In genomic region chr13:23430734-23431133, GRCm38 (mm10) we compare ENCODE assay signal across 8 mouse cellular contexts. TPM values are rescaled to one million over a fixed set of nuclear protein-coding genes. Genes with fewer than 3 reads are reported as not detected.
DNase-seq lines count a peak whose midpoint lies in the region; ATAC-seq and TF ChIP-seq lines count a peak whose summit lies in the region.

No protein-coding gene starts in this region.

- no peak for TF ChIP-seq POLR2A in testis, adult 2 months (IDR thresholded peaks at IDR 0.05; ENCODE audit: control insufficient read depth, low read depth, low read length)

- peak; percentile 66 to 74 for DNase-seq in CD8-positive naive resting alpha-beta T cell, adult 2 months (ENCODE audit: low read depth in 2 of 2, low spot score in 2 of 2)
- peak; percentile 77 for DNase-seq in forebrain, embryonic 10.5 days (ENCODE audit: extremely low spot score, low spot score)
- DNase-seq in kidney, postnatal 14 days, result peak; percentile 89
- peak; percentile 82 for DNase-seq in neural tube, embryonic 11.5 days (ENCODE audit: low spot score)

- peak; percentile 25; the same call in 1 of the 2 replicates for TF ChIP-seq CTCF in testis, adult 2 months (IDR thresholded peaks at IDR 0.05; ENCODE audit: control insufficient read depth, insufficient read depth, insufficient replicate concordance, low read depth, low read length)

- no peaks in the 10 kb centered on the region for H3K4me1 ChIP-seq in brown adipose tissue, adult 24 weeks (ENCODE audit: control insufficient read depth, insufficient read depth, insufficient read length, low read length)
- H3K4me1 ChIP-seq in forebrain, embryonic 10.5 days, result peaks cover 52% of the 10 kb centered on the region
- peaks cover 24% of the 10 kb centered on the region for H3K4me1 ChIP-seq in heart, embryonic 15.5 days (replicated peaks)
- peaks cover 62% of the 10 kb centered on the region for H3K4me1 ChIP-seq in liver, embryonic 15.5 days (replicated peaks)
- peaks cover 5% of the 10 kb centered on the region; the same call in 1 of the 2 replicates for H3K4me1 ChIP-seq in neural tube, embryonic 11.5 days (ENCODE audit: control insufficient read depth, insufficient read depth, low read length)
- peaks cover 2% of the 10 kb centered on the region; the same call in 1 of the 2 replicates for H3K4me1 ChIP-seq in testis, adult 2 months (ENCODE audit: control insufficient read depth, insufficient read depth, low read length)

- H3K27me3 ChIP-seq in forebrain, embryonic 10.5 days (ENCODE audit: poor library complexity, severe bottlenecking), result no peaks in the 10 kb centered on the region
- H3K27me3 ChIP-seq in heart, embryonic 15.5 days, result no peaks in the 10 kb centered on the region
- no peaks in the 10 kb centered on the region for H3K27me3 ChIP-seq in liver, embryonic 15.5 days
- no peaks in the 10 kb centered on the region for H3K27me3 ChIP-seq in neural tube, embryonic 11.5 days (ENCODE audit: control insufficient read depth, insufficient read depth, low read length)
- no peaks in the 10 kb centered on the region for H3K27me3 ChIP-seq in testis, adult 2 months (ENCODE audit: control insufficient read depth, insufficient read depth, low read length)

- no peaks in the 10 kb centered on the region for H3K9me3 ChIP-seq in forebrain, embryonic 10.5 days
- no peaks in the 10 kb centered on the region for H3K9me3 ChIP-seq in heart, embryonic 15.5 days (replicated peaks)
- no peaks in the 10 kb centered on the region for H3K9me3 ChIP-seq in liver, embryonic 15.5 days (replicated peaks)
- H3K9me3 ChIP-seq in neural tube, embryonic 11.5 days (ENCODE audit: control insufficient read depth, low read length), result no peaks in the 10 kb centered on the region

- peak overlapping the region; percentile 54 for H3K9ac ChIP-seq in heart, embryonic 15.5 days
- H3K9ac ChIP-seq in liver, embryonic 15.5 days, result peak overlapping the region; percentile 65
- peak overlapping the region; percentile 77 for H3K9ac ChIP-seq in neural tube, embryonic 11.5 days (ENCODE audit: low read length)

- ATAC-seq in heart, embryonic 15.5 days (replicated peaks; ENCODE audit: insufficient number of reproducible peaks, insufficient read depth, low FRiP score, low read depth), result peak; percentile 65
- ATAC-seq in liver, embryonic 15.5 days (ENCODE audit: insufficient read depth), result peak; percentile 47
- ATAC-seq in neural tube, embryonic 11.5 days (ENCODE audit: insufficient read depth, low FRiP score, low TSS enrichment), result peak; percentile 33; the same call in 1 of the 2 replicates

- under 1% methylated on average over 17 of the region's 17 CpGs for WGBS in forebrain, embryonic 10.5 days
- 0% methylated on average over 17 of the region's 17 CpGs for WGBS in heart, embryonic 15.5 days
- WGBS in liver, embryonic 15.5 days (ENCODE audit: insufficient replicate concordance), result under 1% methylated on average over 17 of the region's 17 CpGs
- WGBS in neural tube, embryonic 11.5 days, result under 1% methylated on average over 17 of the region's 17 CpGs

- peak overlapping the region; percentile 85 for H3K4me3 ChIP-seq in brown adipose tissue, adult 24 weeks (ENCODE audit: insufficient read depth, low read depth, low read length)
- peak overlapping the region; percentile 69 for H3K4me3 ChIP-seq in forebrain, embryonic 10.5 days
- H3K4me3 ChIP-seq in heart, embryonic 15.5 days, result peak overlapping the region; percentile 60
- peak overlapping the region; percentile 65 for H3K4me3 ChIP-seq in liver, embryonic 15.5 days (replicated peaks)
- H3K4me3 ChIP-seq in neural tube, embryonic 11.5 days (ENCODE audit: low read depth, low read length), result peak overlapping the region; percentile 53
- peak overlapping the region; percentile 83 for H3K4me3 ChIP-seq in testis, adult 2 months (ENCODE audit: control insufficient read depth, low read depth, low read length)

- H3K36me3 ChIP-seq in forebrain, embryonic 10.5 days (replicated peaks), result no peaks in the 10 kb centered on the region
- no peaks in the 10 kb centered on the region for H3K36me3 ChIP-seq in heart, embryonic 15.5 days
- no peaks in the 10 kb centered on the region for H3K36me3 ChIP-seq in liver, embryonic 15.5 days (replicated peaks)
- no peaks in the 10 kb centered on the region for H3K36me3 ChIP-seq in neural tube, embryonic 11.5 days (ENCODE audit: control insufficient read depth, insufficient read depth, low read length)
- no peaks in the 10 kb centered on the region for H3K36me3 ChIP-seq in testis, adult 2 months (ENCODE audit: control insufficient read depth, insufficient read depth, low read length)

- H3K4me2 ChIP-seq in heart, embryonic 15.5 days, result peak overlapping the region; percentile 65
- H3K4me2 ChIP-seq in liver, embryonic 15.5 days, result peak overlapping the region; percentile 83
- peak overlapping the region; percentile 58 for H3K4me2 ChIP-seq in neural tube, embryonic 11.5 days (ENCODE audit: low read depth)

- peak overlapping the region; percentile 46 for H3K27ac ChIP-seq in brown adipose tissue, adult 24 weeks (replicated peaks; ENCODE audit: low read depth, low read length)
- peak overlapping the region; percentile 93 for H3K27ac ChIP-seq in forebrain, embryonic 10.5 days
- peak overlapping the region; percentile 94 for H3K27ac ChIP-seq in heart, embryonic 15.5 days
- peak overlapping the region; percentile 81 for H3K27ac ChIP-seq in liver, embryonic 15.5 days (replicated peaks)
- H3K27ac ChIP-seq in neural tube, embryonic 11.5 days (ENCODE audit: low read depth, low read length), result peak overlapping the region; percentile 85
- peak overlapping the region; percentile 54; the same call in 1 of the 2 replicates for H3K27ac ChIP-seq in testis, adult 2 months (ENCODE audit: control insufficient read depth, insufficient read depth, low read depth, low read length)

RNA-seq across cellular contexts. Expression of gene Abt1, which starts 7.1 kb away (rescaled TPM):
- polyA plus RNA-seq in brown adipose tissue, adult 24 weeks (2012; ENCODE audit: insufficient read depth, insufficient read length, missing spikeins), result 4.4 and 5.0 TPM in 2 replicates
- 15.3 and 15.5 TPM in 2 replicates for polyA plus RNA-seq in forebrain, embryonic 10.5 days (2016; fragmentation: Nextera tagmentation; extraction: Ambion mirVana)
- 8.1 and 8.2 TPM in 2 replicates for polyA plus RNA-seq in heart, embryonic 15.5 days (2015; fragmentation: Nextera tagmentation; extraction: Ambion mirVana)
- 5.1 and 5.2 TPM in 2 replicates for polyA plus RNA-seq in liver, embryonic 15.5 days (2015; fragmentation: Nextera tagmentation; extraction: Ambion mirVana)
- polyA plus RNA-seq in neural tube, embryonic 11.5 days (2014; fragmentation: Nextera tagmentation; extraction: Ambion mirVana), result 13.3 and 13.7 TPM in 2 replicates
- polyA plus RNA-seq in testis, adult 2 months (2012; rRNA removed), result 2.0 TPM in 2 replicates

RNA-seq across cellular contexts. Expression of gene Btn1a1, which starts 35.0 kb away (rescaled TPM):
- not detected in 2 replicates for polyA plus RNA-seq in brown adipose tissue, adult 24 weeks (2012; ENCODE audit: insufficient read depth, insufficient read length, missing spikeins)
- polyA plus RNA-seq in forebrain, embryonic 10.5 days (2016; fragmentation: Nextera tagmentation; extraction: Ambion mirVana), result 0.09 TPM in 1 of 2 replicates, not detected in the other
- 0.85 and 1.4 TPM in 2 replicates for polyA plus RNA-seq in heart, embryonic 15.5 days (2015; fragmentation: Nextera tagmentation; extraction: Ambion mirVana)
- polyA plus RNA-seq in liver, embryonic 15.5 days (2015; fragmentation: Nextera tagmentation; extraction: Ambion mirVana), result 1.6 and 2.1 TPM in 2 replicates
- 0.16 TPM in 1 of 2 replicates, not detected in the other for polyA plus RNA-seq in neural tube, embryonic 11.5 days (2014; fragmentation: Nextera tagmentation; extraction: Ambion mirVana)
- 0.05 and 0.26 TPM in 2 replicates for polyA plus RNA-seq in testis, adult 2 months (2012; rRNA removed)

RNA-seq across cellular contexts. Expression of gene Btn2a2, which starts 57.9 kb away (rescaled TPM):
- polyA plus RNA-seq in brown adipose tissue, adult 24 weeks (2012; ENCODE audit: insufficient read depth, insufficient read length, missing spikeins), result not detected in 2 replicates
- polyA plus RNA-seq in forebrain, embryonic 10.5 days (2016; fragmentation: Nextera tagmentation; extraction: Ambion mirVana), result 0.52 and 0.54 TPM in 2 replicates
- polyA plus RNA-seq in heart, embryonic 15.5 days (2015; fragmentation: Nextera tagmentation; extraction: Ambion mirVana), result 0.31 and 0.41 TPM in 2 replicates
- not detected in 2 replicates for polyA plus RNA-seq in liver, embryonic 15.5 days (2015; fragmentation: Nextera tagmentation; extraction: Ambion mirVana)
- polyA plus RNA-seq in neural tube, embryonic 11.5 days (2014; fragmentation: Nextera tagmentation; extraction: Ambion mirVana), result 0.65 and 0.81 TPM in 2 replicates
- polyA plus RNA-seq in testis, adult 2 months (2012; rRNA removed), result 0.08 and 0.21 TPM in 2 replicates

Comparison
In these comparisons a context has a peak if more than half of its experiments do, and no peak if none do; other contexts are left out.
1. Peak in every context shown above with its lines: DNase-seq, ATAC-seq, H3K4me3 ChIP-seq and H3K27ac ChIP-seq.